Mouse (Mus musculus): ENCODE measurements at regions not wholly inside any gene's neighbourhood (a gene's known extent, or its start where the extent isn't known, plus 50 kb on each side); places are given as distances from the start of the nearest gene placed in this dataset.

GRCm38 (mm10) chr11:19659511-19659910, 264.7 kb upstream of the Spred2 start:
- TF ChIP-seq MAFK (IDR thresholded peaks at IDR 0.05; ENCODE audit: insufficient read depth, low read depth, low read length) = no peak
- TF ChIP-seq CHD2 (IDR thresholded peaks at IDR 0.05; ENCODE audit: low read depth, low read length) = no peak
- no peak for TF ChIP-seq ZC3H11A (IDR thresholded peaks at IDR 0.05; ENCODE audit: borderline replicate concordance, low read depth, low read length)

Data from ES-E14 (cell line).